Mouse (Mus musculus) neural tube, embryonic 12.5 days (tissue): ENCODE measurements around the gene Cideb. TPM values are rescaled to one million over a fixed set of nuclear protein-coding genes. Genes with fewer than 3 reads are reported as not detected.
A peak's percentile ranks its signal among the peaks of the same experiment; 100 is the strongest.

Source experiments
- ATAC-seq: fragments of 200-750 bp; cut with Nextera tagmentation; 2 replicates; pipeline ENCODE4 v1.8.0; 2017; ENCODE audit warnings: low read depth, mild to moderate bottlenecking, moderate TSS enrichment, moderate library complexity; ENCODE audit not compliant: low FRiP score
- H3K27ac ChIP-seq: fragments of 300-500 bp; sonication (generic); 2 replicates; pipeline ENCODE4 v1.5.1; 2016
- H3K27me3 ChIP-seq: fragments of 300-500 bp; sonication (generic); replicated peaks from 2 replicates; pipeline ENCODE4 v1.6.1; 2016; ENCODE audit warnings: mild to moderate bottlenecking
- H3K36me3 ChIP-seq: fragments of 300-500 bp; sonication (generic); 2 replicates; pipeline ENCODE4 v1.6.1; 2016; ENCODE audit warnings: mild to moderate bottlenecking
- H3K4me1 ChIP-seq: fragments of 300-500 bp; sonication (generic); 2 replicates; pipeline ENCODE4 v1.6.1; 2016
- H3K4me2 ChIP-seq: fragments of 300-500 bp; sonication (generic); replicated peaks from 2 replicates; pipeline ENCODE4 v1.6.1; 2016; ENCODE audit warnings: mild to moderate bottlenecking
- H3K4me3 ChIP-seq: fragments of 300-500 bp; sonication (generic); 2 replicates; pipeline ENCODE4 v1.5.1; 2016
- H3K9ac ChIP-seq: fragments of 300-500 bp; sonication (generic); 2 replicates; pipeline ENCODE4 v1.6.1; 2016; ENCODE audit warnings: mild to moderate bottlenecking
- H3K9me3 ChIP-seq: fragments of 300-500 bp; sonication (generic); 2 replicates; pipeline ENCODE4 v1.6.1; 2016; ENCODE audit warnings: mild to moderate bottlenecking
- WGBS: fragments of 180-500 bp; shearing (Covaris S2); methylation state at CpG from one replicate; pipeline ENCODE4 v1.1.7; 2016; 5-methylcytosine and 5-hydroxymethylcytosine counted together
- polyA plus RNA-seq: library from polyadenylated mRNA; unstranded; fragments of >200 nt; fragmentation: Nextera tagmentation; extraction: Ambion mirVana; gene quantifications from 2 replicates; pipeline ENCODE4 v1.2.1, GENCODE M21; 2016

Gene Cideb
- polyA plus RNA-seq, 1 experiment from 2014 or later: 0.30 TPM

DNA sequence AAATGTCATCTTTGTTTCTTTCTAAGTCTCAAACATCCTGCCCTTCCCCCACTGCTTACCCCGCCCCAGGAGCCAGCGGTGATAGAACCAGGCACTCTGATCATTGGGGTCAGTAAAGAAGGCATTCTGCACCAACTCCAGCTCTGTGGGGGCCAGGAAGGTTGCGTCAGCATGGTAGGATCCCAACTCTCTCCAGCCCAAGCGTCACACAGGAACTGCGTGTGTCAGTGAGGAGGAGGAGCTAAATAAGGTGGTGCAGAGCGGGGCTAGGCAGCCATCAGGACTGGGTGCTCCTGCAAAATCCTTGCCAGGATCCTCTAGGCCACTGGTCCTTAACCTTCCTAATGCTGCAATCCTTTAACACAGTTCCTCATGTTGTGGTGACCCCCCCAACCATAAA is 38.5 kb downstream of the Cideb start:
- Histone ChIP-seq H3K27me3 (no peaks in the 10 kb centered on the region), H3K9me3 (no peaks in the 10 kb centered on the region), H3K36me3 (peaks cover 26% of the 10 kb centered on the region), H3K4me3 (no peak overlapping the region), H3K4me2 (no peak overlapping the region), H3K27ac (no peak overlapping the region), H3K9ac (no peak overlapping the region), H3K4me1 (0 out of 2 replicates have a peak, but pooled peaks cover 4% of the 10 kb centered on the region)
- 88% methylated on average over 6 of the region's 6 CpGs for WGBS
- ATAC-seq: no peak

GRCm38 (mm10) chr14:55716884-55717283 is 41.4 kb downstream of the Cideb start:
- H3K9me3 ChIP-seq: no peaks in the 10 kb centered on the region
- H3K36me3 ChIP-seq: peaks cover 26% of the 10 kb centered on the region
- H3K27ac ChIP-seq: no peak overlapping the region
- no peak overlapping the region for H3K4me2 ChIP-seq
- H3K27me3 ChIP-seq: peaks cover 22% of the 10 kb centered on the region
- no peak overlapping the region for H3K4me3 ChIP-seq
- H3K9ac ChIP-seq: no peak overlapping the region
- WGBS: 74% methylated on average over 8 of the region's 8 CpGs
- no peak for ATAC-seq
- 0 out of 2 replicates have a peak, but pooled peaks cover 3% of the 10 kb centered on the region for H3K4me1 ChIP-seq

GRCm38 (mm10) chr14:55716271-55716670 is 42.0 kb downstream of the Cideb start:
- Histone ChIP-seq H3K9me3 (no peaks in the 10 kb centered on the region), H3K27ac (no peak overlapping the region), H3K4me1 (0 out of 2 replicates have a peak, but pooled peaks cover 3% of the 10 kb centered on the region), H3K4me2 (no peak overlapping the region), H3K27me3 (peaks cover 23% of the 10 kb centered on the region), H3K36me3 (peaks cover 26% of the 10 kb centered on the region), H3K4me3 (no peak overlapping the region), H3K9ac (no peak overlapping the region)
- ATAC-seq: no peak
- WGBS: 91% methylated on average over 6 of the region's 6 CpGs

GRCm38 (mm10) chr14:55714893-55715292 is 43.4 kb downstream of the Cideb start:
- Histone ChIP-seq H3K4me3 (no peak overlapping the region), H3K27me3 (peaks cover 23% of the 10 kb centered on the region), H3K9ac (no peak overlapping the region), H3K9me3 (no peaks in the 10 kb centered on the region), H3K27ac (no peak overlapping the region), H3K4me1 (0 out of 2 replicates have a peak, but pooled peaks cover 3% of the 10 kb centered on the region), H3K36me3 (peaks cover 22% of the 10 kb centered on the region), H3K4me2 (no peak overlapping the region)
- no peak for ATAC-seq
- 44% methylated on average over 6 of the region's 6 CpGs for WGBS

DNA sequence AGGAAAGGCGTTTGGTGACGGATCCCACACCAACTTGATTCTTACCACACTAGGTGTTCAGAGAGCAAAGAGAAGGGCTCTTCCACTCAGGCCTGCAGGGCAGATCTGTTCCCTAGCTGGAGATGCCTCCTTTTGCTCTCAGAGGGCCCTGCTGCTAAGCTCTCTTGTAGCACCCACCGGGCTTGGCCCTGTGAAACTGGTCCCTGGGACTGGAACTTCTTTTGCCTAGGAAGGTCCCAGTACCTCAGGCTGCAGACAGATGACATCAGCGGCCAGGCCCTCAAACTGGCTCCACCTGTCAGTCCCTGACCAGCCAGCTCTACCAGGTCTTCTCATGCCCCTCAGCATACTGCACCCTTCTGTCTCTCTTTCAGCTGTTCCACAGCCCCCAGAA is 44.5 kb downstream of the Cideb start, which contains the start of gene Tgm1:
TSS of gene Tgm1 (minus strand) at position 198 of the 394 bp plus-strand sequence.
- H3K36me3 ChIP-seq: peaks cover 11% of the 10 kb centered on the region
- no peak within 1 kb of the TSS for H3K4me3 ChIP-seq
- H3K27ac ChIP-seq: no peak within 1 kb of the TSS
- H3K9ac ChIP-seq: no peak within 1 kb of the TSS
- H3K4me2 ChIP-seq: peak within 1 kb of the TSS; percentile 33
- no peak for ATAC-seq
- no peaks in the 10 kb centered on the region for H3K9me3 ChIP-seq
- H3K27me3 ChIP-seq: peaks cover 23% of the 10 kb centered on the region
- 0 out of 2 replicates have a peak, but pooled peaks cover 3% of the 10 kb centered on the region for H3K4me1 ChIP-seq
- 24% methylated on average over 4 of the region's 4 CpGs for WGBS

DNA sequence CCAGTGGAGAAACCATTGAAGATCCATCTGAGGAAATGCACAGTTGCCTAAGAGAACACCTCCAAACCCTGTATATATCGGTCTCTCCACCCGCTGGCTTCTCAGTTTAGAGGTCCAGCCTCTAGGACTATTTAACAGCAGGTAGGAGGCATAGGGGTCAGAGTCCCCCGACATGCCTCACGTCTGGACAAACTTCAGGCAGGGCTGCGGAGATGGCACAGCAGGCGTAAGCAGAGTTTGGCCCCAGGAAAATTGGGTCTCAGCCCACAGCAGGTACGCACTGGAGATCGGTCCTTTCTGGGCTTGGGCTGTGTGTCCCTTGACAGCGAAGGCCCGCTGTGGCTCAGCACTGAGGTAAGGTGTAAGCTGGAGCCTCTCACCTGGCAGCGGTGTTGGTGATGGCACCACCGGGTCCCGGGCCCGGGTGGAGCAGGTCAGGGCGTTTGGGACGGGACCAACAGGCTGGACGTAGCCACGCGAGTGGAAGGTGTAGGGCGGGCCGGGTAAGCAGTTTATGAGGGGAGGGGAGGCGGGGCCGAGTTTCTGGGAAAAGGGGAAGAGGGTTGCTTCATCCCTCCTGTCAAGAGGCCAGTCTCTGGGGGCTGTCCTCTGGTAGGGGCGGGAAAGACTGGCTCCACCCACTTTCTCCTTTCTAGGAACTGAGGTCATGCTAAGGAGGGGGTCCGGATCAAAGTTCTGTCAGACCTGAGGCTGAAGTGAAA is 45.1 kb downstream of the Cideb start:
- Histone ChIP-seq H3K27ac (no peak overlapping the region), H3K4me2 (peak overlapping the region; percentile 33), H3K4me1 (0 out of 2 replicates have a peak, but pooled peaks cover 3% of the 10 kb centered on the region), H3K27me3 (peaks cover 23% of the 10 kb centered on the region), H3K9me3 (no peaks in the 10 kb centered on the region), H3K36me3 (peaks cover 6% of the 10 kb centered on the region; the same call in 1 of the 2 replicates), H3K4me3 (no peak overlapping the region), H3K9ac (no peak overlapping the region)
- no peak for ATAC-seq
- WGBS: 12% methylated on average over 24 of the region's 25 CpGs

- no peak overlapping the region for H3K9ac ChIP-seq
- no peak for ATAC-seq
- H3K9me3 ChIP-seq: no peaks in the 10 kb centered on the region
- H3K27me3 ChIP-seq: peaks cover 23% of the 10 kb centered on the region
- no peaks in the 10 kb centered on the region for H3K36me3 ChIP-seq
- 80% methylated on average over 7 of the region's 7 CpGs for WGBS
- H3K4me1 ChIP-seq: 0 out of 2 replicates have a peak, but pooled peaks cover 3% of the 10 kb centered on the region
- H3K4me2 ChIP-seq: no peak overlapping the region
- H3K27ac ChIP-seq: no peak overlapping the region
- no peak overlapping the region for H3K4me3 ChIP-seq
Observed at GRCm38 (mm10) chr14:55711786-55712185, 46.5 kb downstream of the Cideb start.

DNA sequence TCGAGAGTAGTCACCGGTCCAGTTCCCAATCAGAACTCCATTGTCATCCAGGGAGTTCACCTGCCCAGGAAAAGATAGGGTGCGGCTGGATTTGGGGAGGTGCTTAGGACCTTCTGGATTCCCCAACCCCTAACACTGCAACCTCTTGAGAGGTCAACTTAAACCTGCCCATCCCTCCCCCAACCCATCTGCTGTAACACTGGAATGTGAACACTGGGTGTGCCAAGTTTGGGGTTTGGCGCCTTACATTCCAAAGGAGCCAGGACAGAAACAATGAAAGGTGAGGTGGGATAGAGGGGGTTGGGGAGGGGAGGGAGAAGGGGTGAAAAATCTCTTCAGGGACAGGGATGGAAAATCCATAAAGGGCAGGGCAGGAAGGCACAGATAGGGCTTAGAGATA is 48.7 kb downstream of the Cideb start:
- 88% methylated on average over 4 of the region's 4 CpGs for WGBS
- Histone ChIP-seq H3K4me2 (no peak overlapping the region), H3K9me3 (no peaks in the 10 kb centered on the region), H3K27me3 (peaks cover 23% of the 10 kb centered on the region), H3K4me1 (0 out of 2 replicates have a peak, but pooled peaks cover 3% of the 10 kb centered on the region), H3K36me3 (no peaks in the 10 kb centered on the region), H3K27ac (no peak overlapping the region), H3K4me3 (no peak overlapping the region), H3K9ac (no peak overlapping the region)
- ATAC-seq: no peak

DNA sequence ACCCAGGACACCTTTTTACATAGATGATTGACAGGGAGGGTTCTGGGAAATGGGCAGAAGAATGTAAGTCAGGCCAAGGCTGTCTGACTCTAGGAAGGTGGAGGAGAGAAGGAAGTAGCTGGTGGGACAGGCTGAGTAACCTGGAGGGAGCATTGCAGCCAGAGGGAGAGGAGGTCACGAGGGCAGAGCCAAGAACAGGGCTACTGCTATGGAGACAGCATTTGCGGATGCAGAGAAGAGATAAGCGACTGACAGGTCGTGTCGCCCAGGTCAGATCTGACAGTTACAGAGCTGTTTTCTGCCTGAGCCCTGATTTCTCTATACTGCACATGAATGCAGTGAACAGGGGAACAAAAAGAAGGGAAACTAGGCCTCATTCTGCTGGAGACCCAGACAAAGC is 50.9 kb downstream of the Cideb start:
- 87% methylated on average over 5 of the region's 5 CpGs for WGBS
- Histone ChIP-seq H3K27me3 (0 out of 2 replicates have a peak, but pooled peaks cover 6% of the 10 kb centered on the region), H3K27ac (no peak overlapping the region), H3K36me3 (no peaks in the 10 kb centered on the region), H3K9ac (no peak overlapping the region), H3K4me2 (no peak overlapping the region), H3K4me1 (no peaks in the 10 kb centered on the region), H3K4me3 (no peak overlapping the region), H3K9me3 (no peaks in the 10 kb centered on the region)
- ATAC-seq: no peak

GRCm38 (mm10) chr14:55706051-55706600 is 52.1 kb downstream of the Cideb start:
- no peak overlapping the region for H3K4me2 ChIP-seq
- no peaks in the 10 kb centered on the region for H3K9me3 ChIP-seq
- no peak overlapping the region for H3K4me3 ChIP-seq
- no peaks in the 10 kb centered on the region for H3K36me3 ChIP-seq
- no peak for ATAC-seq
- H3K27me3 ChIP-seq: no peaks in the 10 kb centered on the region
- WGBS: 93% methylated on average over 8 of the region's 8 CpGs
- no peak overlapping the region for H3K9ac ChIP-seq
- no peak overlapping the region for H3K27ac ChIP-seq
- no peaks in the 10 kb centered on the region for H3K4me1 ChIP-seq
